Mouse (Mus musculus): ENCODE results near the gene Itpr1.

The Itpr1 gene

DNA sequence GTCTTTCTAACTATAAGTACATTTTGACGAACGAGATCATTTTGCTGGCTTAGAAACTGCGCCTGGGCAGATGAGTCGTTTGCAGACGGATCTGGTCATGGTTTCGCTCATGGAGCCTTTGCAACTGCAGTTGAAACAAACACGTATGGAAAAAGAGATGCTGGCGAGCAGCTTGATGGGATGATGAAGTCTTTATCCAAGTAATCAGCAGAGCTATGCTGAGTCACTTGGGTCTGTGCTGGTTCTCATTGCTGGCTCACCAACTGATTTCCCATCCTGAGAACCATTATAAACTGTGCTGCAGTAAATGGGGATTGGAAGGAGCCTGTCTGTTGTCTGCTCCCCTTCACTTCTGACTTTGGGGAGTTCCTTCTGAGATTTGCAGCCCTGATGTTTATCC, 31.7 kb downstream of the Itpr1 start:
- no peak for DNase-seq

DNA sequence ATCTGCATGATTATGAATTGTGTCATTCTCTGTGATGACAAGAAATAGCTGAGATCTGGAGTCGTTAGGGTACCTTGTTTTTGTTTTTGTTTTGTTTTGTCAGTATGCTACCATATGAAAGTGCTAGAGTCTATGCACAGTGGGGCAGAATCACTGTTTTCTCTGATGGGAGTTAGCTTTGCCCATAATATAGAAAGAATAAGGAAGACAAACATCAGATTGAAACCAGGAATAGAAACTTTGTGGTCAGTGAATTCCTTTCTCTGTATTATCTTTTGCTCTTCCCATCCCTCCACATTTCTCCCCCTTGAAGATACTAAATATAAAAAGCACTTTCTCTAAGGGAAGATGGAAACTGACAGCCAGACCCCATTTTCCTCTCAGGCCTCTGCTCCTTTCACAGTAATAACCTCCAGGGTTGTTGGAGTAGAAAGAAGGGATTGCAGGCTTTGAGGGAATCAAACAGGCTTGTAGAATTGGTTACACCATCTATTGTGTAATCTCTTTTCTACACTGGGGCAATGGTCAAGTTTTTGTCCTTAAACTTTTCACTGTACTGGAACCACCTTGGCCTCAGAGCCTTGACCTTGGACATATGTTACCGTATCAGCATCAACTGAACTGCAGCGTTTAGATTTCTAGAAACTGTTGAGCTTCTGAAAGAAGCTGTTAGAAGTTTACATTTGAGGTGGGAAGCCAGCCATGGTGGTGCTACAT, 33.6 kb downstream of the Itpr1 start:
- no peak for DNase-seq

DNA sequence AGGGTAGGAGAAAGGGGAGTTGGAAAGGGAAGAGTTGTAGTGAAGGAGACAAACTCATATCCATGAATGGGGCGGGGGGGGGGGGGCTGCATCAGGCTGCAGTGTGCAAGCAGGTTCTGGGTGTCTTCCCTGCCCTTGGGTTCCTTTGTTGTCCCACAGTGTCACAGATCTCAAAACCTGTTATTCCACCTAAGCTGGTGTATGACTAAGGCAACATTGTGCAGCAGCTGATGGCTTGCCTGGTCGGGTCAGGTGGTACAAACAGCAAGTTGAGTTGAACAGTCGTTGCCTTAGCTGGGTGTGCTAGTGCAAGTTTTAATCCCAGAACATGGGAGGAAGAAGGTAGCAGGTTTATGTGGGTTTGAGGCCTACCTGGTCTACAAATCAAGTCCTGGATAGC, 34.3 kb downstream of the Itpr1 start:
- DNase-seq, result no peak

DNA sequence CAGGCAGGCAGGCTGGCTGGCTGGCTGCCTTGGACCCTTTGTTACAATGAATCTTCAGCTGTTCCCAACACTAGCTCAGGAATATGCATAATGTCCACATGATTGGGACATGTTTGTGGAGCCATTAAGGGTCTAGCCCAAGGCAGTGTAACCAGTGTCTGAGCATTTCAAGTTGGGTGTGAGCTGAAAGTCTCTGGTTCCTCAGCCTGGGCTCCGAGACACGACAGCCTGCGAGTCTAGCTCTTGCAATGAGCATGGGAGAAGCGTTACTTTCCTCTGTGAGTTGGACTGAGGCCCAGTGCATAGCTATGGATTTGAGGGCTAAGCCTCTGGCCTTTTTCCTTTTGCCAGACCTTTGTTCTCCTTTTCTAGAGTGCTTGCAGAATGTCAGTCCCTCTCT, 35.6 kb downstream of the Itpr1 start:
- DNase-seq, result no peak

DNA sequence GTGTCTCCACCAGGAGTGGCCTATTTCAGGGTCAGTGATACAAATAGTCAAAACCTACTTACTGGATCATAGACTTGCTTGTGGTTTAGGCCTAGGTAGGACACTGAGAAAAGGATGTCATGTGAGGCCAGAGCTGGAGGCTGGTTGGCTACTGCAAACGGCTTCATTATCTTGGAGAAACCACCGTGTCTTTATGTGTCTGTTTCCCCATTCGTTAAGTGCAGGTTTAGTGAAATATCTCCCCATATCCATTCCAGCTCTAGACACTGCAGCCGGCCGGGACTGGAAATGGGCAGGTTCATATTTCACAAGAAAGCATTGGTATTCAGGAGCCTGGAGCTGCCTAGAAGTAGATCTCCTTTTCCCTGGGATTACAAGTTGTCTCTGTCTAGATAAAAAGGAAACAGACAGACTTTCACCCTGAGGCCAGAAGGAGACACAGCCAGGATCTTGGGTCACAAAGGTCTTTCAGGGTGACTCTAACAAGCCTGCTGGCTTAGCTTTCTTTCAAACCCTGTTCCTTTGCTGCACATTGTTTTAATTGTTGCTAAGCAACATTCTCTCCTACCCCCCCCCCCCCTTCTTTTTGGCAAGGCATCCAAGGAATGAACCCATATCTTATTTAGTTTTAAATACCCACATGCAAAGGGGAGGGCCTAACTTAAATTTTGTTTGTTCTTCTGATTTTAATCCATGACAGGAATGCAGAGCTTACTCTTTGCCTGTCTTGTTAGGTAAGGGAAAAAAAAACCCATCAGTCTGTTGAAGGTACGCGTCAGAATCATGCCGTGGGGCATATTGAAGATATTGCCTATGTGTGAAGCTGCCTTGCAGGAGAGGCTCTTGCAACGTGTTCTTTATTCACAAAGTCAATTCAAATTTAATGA, 36.4 kb downstream of the Itpr1 start:
- DNase-seq, result peak in 1 of 2 experiments; percentile 58

DNA sequence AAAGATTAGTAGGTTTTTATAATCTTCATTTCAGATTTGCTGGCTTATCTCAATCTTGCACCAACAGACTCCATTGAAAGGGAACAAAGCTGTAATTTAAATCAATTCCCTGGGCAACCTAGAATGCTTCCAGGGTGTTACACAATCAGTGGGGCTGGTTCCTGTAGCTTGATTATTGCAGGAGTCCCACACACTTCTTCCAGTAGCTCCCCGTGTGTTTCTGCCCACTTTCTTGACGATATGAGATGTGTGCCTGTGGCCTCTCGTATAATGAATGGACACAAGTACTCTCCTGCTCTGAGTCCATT, 37.0 kb downstream of the Itpr1 start:
- DNase-seq, result no peak

DNA sequence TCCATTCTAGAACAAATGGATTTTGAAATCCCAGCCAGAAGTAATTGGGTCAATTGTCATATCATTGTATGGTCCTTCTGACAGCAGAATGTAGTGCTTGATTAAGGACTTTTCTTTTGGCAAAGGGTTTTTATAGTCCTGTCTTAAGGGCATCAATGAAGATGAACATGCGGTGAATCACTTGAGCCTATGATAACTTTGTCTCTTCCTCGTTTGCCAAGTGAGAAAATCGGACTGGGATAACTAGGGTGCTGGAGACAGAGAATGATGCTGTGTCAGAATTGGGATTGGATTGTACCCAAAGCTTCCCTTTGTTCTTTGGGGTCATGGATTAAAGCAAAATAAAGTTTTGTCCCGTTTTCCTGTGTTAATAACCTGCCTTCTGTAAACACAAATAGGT, 37.5 kb downstream of the Itpr1 start:
- no peak for DNase-seq

DNA sequence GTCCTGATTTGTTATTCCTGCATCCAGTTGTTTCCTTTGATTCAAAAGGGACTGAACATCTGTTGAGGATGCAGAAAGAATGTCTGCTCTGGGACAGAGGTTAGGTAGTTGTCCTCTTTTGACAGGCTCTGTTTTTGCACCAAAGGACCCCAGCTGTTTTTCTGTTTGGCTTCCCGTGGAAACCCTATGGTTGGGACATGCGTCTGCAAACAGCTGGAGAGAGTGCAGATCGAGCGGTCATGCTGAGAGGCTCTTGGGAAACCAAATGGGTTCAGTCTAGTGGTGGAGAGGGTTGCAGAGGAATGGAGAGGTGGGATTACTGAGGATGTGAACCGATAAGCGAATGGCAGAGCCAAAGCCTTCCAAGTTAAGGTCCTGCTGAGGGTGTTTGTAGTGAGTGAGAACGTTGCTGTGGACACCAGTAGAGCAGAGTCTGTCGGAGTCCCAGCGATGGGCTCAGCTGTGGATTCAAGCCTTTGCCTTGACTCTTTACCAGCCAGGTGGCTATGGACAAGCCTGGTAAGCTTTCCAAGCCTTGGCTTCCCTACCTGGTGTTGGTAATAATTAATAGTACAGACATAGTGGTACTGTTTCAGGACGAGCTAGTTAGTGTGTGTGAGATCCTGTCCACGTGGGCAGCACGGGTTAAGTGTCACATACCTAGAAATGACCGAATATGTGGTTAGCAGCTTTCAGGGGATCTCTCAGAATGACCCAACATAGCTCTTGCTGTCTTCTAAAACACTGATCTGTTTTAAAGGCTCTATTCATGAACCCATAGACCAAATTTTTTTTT, 39.9 kb downstream of the Itpr1 start:
- peak; percentile 69 to 85 for DNase-seq

DNA sequence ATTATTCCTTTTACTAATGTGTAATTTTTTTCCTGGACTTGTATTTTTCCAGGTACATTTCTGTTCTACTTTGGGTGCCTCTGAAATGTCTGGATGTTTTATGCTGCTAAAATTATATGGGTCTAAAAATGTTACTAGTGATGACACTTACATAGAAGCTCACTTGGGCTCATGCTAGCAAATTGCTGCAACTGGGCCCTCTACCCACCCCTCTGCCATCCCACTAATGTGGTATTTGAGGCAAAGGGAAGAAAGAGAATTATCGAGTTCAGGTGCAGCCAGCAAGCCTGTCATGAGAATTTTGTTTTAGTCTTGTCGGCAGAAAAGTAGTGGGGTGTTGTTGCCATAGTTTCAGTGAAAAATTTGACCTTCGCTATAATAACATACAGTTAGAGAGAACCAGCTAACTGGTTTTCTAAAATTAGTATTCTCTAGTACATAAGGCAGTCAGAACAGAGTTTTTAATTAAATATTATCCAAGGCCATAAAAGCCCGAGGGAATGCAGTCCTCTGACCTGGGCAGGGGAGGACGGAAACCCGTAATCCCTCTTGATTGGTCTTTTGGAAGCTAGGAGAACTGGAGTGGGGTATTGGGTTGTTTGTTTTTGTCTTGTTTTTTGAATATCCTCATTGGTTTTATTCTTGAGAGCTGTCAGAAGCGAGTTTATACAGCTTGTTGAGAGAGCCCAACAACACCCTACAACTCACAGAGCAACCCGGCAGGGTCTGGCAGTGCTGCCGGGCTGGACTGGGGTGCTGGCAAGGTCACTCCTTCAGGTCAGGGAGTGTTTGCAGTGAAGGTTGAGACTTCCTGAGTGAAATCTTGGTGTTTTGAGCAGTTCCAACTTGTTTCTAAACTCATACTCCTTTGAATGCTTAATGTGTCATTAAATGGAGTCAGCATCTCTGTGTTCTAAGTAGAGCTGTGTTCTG, 41.5 kb downstream of the Itpr1 start:
- peak; percentile 59 to 79 for DNase-seq

DNA sequence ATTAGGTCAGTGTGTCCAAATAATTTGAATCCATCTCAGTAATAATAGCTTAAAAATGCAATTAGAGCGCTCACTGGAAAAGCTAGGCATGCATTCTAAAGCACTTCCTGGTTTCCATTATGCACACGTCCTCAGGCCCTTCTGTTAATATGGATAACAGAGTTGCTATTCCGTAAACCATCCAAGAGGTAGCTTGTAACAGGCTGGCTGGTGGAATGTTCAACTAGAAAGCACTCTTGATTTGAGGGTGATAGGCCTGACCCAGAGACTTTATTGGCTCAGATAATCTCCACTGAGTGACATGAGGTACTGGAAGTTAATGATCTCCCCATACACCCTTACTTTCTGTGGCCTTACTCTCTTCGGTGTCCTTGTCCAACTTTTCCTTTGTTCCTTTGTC, 43.0 kb downstream of the Itpr1 start:
- DNase-seq, result peak in 1 of 2 experiments; percentile 57

DNA sequence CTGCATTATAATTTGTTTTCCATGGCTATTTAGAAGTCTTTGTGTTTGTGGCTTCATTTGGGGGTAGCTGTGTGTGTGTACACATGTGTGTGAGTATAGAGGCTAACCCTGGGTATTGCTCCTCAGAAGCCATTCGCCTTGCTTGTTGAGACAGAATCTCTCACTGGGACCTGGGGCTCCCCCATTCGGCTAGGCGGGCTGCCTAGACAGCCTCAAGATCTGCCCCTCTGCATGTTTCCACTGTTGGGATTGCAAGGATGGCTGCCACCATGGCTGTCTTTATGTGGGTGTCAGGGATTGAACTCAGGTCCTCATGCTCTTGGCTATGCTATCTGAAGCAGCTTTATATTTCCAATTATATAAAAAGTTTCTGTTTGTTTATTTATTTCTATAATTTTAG, 44.3 kb downstream of the Itpr1 start:
- no peak for DNase-seq

DNA sequence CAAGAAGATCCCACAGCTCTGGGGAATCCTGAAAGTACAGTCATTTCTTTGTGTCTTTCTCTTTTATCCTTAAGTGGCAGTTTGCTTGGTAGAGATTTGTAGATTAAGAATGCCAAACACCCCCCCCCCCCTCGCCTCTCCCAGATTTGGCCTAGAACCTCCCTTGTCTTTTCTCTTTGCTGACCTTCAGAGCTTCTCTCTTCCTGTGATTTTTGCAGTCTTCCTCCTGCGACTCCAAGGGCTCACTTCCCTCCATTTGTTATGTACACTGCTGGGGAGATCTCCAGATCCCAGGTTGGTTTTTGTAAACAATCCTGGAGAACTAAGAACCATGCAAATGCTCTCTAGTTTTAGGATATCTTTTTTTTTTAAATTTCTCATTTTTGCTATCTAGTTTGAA, 45.7 kb downstream of the Itpr1 start:
- DNase-seq, result no peak

DNA sequence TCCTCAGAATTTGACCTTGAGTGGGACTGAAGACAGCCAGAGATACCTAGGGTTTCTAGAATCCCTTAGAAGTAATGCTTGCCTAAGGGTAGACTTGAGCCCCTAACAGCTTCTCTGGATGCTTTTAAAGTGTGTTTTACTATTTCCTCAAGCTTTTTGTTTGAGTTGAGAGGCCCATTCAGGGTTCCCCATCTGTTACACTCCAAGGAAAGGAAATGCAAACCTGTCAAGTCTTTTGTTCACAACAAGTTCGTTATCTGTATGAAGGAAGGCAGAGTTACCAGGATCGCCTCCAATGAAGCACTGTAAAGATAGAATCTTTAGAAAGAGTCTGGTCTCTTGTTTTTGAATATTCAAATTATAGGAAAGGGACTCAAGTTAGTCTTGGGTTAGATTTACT, 46.8 kb downstream of the Itpr1 start:
- DNase-seq, result no peak

DNA sequence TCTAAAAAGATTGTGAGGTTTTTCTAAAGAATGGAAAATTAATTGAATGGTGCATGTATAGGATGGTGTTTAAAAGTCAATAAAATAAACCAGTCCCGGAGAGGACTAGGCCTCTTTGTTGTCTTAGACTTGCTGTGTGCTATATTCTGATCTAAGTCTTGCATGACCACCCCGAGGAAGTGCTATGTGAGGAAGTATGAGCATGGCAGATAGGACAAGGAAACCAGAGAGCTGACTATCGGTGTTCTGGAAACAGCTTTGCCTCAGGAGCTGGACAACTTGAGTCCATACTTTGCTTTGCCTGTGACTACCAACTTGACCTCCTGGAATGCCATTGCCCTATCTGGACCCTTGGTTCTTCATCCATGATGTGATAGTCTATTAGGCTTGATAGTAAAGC, 48.6 kb downstream of the Itpr1 start:
- no peak for DNase-seq

DNA sequence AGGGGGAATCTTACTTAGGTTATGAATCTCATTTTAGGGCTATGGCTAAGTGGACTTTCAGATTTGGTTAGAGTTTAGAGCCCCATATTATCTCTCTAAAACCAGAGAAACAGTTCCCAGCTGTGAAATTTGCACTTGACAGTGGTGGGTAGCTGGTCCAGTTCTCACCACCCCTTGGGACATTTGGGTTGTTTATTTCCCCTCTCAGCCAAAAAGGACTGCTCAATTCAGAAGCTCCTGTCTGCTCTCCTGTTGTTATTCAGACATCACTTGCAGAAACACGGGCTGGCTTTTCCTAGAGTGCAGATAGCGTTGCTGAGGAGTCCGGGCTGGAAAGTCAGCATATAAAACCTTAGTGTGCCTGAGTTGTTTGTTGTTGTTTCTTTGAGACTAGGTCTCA, 51.3 kb downstream of the Itpr1 start:
- DNase-seq, result no peak

DNA sequence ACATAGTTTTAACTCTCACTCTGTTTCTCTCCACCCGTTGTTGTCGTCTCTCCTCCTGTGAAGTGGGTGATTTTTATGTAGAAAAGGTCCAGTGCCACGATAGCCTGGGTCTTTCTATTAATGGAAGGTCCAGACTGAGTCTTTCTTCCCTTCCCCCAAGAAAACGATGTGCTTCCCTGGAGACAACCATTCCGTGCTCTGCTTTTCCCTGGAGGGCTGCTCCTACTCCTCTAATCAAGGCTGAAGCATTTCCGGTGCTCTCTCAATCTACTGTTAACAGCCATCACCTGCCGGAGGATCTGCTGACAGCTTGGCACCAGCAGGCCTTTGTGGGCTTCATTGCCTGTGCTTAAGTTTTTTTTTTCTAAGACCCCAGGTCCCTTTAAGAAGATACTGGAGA, 60.6 kb downstream of the Itpr1 start:
- no peak for DNase-seq

DNA sequence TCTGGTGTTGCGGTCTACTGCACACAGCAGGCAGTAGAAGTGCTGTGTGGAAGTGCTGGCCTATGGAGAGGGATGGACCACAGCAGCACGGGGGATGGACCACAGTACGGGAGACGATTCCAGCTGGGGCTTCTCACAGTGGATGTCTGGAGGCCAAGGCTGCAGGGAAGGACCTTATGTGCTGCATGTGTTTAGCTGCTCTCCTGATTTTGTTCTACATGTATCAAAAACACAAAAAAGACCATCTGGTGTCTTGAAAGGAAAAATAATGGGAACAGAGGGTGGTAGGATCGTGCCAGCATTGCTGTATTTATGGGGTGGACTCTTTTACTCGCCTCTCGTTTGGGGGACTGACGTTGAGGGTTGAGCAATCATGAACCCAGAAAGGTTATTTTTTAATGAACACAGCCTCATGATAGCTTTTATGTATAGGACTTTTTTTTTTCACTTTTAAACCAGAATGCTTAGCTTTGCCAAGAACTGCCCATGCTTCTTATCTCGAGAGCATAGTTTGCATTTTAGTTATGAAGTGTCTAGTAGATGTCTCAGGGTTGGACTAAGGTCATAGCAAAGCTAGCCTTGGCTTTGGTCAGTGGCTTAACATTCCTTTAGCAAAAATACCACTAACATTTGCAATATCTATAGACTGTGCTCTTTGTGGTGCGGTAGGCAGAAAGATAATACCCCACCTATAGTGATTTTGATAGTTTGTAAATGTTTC, 61.6 kb downstream of the Itpr1 start:
- no peak for DNase-seq

DNA sequence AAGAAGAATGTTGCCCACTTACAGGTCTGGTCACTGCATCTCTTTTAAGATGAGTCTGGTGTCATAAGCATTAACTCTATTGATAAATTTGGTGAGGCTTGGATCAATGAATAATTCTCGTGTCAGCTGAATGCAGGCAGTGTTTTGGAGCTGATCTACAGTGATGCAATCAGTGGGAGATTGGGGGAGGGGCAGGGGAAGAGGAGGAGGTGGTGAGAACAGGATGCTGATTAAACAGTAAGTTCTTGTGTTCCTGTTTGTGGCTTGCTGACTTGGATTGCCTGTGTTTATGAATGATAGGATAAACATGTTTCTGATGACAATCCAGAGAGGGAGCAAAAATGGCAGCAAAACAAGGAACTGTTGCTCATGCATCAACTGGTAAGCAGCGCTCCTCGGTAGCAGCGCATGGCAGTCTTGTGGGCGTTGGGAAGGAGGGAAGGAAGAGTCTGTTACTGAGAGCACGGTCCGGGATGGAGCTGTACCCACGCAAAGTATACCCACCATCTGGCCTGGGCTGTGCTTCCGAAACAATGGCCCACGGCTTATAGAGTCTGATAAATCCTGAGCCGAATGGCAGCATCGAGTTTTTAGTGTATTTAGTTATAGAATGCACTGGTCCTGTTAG, 64.1 kb downstream of the Itpr1 start:
- peak; percentile 54 to 63 for DNase-seq

DNA sequence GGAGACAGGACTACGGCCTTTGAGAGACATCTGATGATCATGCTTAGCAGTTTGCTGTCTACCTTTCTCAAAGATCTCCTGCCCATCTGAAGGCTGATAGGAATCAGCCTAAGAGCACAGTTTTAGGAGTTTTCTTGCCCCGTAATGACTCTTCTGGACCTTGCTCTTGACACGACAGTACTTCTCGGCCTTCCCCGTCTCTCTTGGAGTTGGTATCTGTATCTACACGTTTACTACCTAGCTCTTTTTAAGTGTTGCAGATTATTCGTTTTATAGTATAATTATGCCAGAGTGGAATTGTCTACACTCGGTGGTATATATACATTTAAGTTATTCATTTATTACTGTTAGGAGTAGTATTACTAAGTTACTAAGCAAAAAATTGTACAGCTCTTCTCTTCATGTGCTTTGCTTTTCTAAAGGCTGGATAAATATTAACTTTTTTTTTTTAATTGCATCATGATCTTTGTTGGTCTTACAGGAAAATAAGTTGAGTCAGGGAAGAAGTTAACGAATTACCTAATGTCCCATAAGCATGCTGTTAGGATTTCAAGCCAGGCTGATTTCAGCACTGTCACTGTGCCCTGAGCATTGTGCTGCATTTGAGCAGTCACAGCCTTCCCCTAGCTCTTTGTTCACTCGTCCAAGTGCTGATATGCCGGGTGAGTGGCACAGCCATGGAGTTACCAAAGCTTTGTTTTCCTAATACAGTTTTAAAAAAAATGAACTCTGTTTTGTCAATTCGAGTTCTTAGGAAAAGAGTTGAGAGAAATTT, 64.9 kb downstream of the Itpr1 start:
- peak; percentile 41 to 71 for DNase-seq

DNA sequence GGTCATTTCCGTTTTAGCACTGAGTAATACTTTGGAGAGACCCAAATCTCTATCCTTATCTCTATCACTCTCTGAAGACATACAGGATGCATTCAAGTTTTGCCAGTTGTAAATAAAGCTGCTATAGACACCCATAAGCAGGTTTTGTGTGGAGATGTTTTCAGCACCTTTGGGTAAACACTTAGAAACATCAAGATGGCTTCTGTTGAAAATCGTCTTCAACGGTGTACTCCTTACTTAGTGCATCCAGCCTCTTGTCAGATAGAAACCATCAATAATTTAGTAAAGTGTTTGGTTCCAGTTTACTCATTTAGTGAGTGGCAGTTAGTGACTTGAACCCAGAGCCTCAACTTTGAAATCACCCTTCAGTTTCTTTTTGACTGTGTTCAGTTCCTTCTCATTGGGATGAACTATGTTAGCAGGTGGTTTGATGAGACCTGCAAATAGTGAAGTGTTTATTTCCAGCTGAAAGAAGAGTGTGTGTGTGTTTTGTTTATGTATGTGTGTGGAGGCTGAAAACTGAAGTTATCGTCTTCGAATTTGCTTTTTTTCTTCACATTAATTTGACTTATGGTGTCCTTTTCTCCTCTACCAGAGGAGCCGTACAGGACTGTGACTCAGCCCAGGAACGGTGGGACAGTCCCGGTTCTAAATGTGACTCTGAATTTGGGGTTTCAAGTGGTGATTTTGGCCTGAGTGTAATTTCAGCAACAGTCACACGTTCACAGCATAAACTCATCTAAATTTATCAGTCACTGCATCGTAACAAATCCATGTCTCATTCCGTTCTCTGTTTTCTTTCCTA, 66.1 kb downstream of the Itpr1 start:
- no peak for DNase-seq
